ENCODE assay signal across 9 mouse cellular contexts in genomic region chr10:42631754-42632452, GRCm38 (mm10). TPM values are rescaled to one million over a fixed set of nuclear protein-coding genes. Genes with fewer than 3 reads are reported as not detected.
DNase-seq lines count a peak whose midpoint lies in the region; ATAC-seq and TF ChIP-seq lines count a peak whose summit lies in the region.
"Had no signal": no experiment of that assay in that cellular context is flagged by ENCODE, and none has a peak within 500 bp of the region (broad histone marks: within the 10 kb centered on the region; RNA-seq: fewer than 3 reads in every experiment).

No protein-coding gene starts in this region.

- ATAC-seq in heart, embryonic 11.5 days (replicated peaks; ENCODE audit: insufficient number of reproducible peaks, low FRiP score, low TSS enrichment) = no peak
- ATAC-seq in forebrain, embryonic 16.5 days = peak; percentile 26
- no peak for ATAC-seq in liver, postnatal 0 days

- 0 out of 2 replicates have a peak overlapping the region, but pooled peaks have one; percentile 16 for H3K9ac ChIP-seq in heart, embryonic 11.5 days (ENCODE audit: low read depth, low read length)
- H3K9ac ChIP-seq in ES-Bruce4 (ENCODE audit: low read depth, poor library complexity, severe bottlenecking) = no peak overlapping the region
- peak overlapping the region; percentile 48 for H3K9ac ChIP-seq in forebrain, embryonic 16.5 days (replicated peaks; ENCODE audit: low read depth, low read length)
- H3K9ac ChIP-seq in liver, postnatal 0 days (replicated peaks) = no peak overlapping the region

- H3K4me1 ChIP-seq in heart, embryonic 11.5 days (ENCODE audit: control insufficient read depth, insufficient read depth, low read length) = peaks cover 18% of the 10 kb centered on the region
- no peaks in the 10 kb centered on the region for H3K4me1 ChIP-seq in ES-Bruce4 (ENCODE audit: control insufficient read depth, insufficient read depth, low read length)
- H3K4me1 ChIP-seq in forebrain, embryonic 16.5 days (replicated peaks; ENCODE audit: control insufficient read depth, insufficient read depth, low read length) = peaks cover 56% of the 10 kb centered on the region
- H3K4me1 ChIP-seq in liver, postnatal 0 days (ENCODE audit: insufficient read depth) = peaks cover 11% of the 10 kb centered on the region

- WGBS in heart, embryonic 11.5 days (ENCODE audit: insufficient replicate concordance) = 1% methylated on average over 42 of the region's 42 CpGs
- WGBS in forebrain, embryonic 16.5 days = under 1% methylated on average over 42 of the region's 42 CpGs
- WGBS in liver, postnatal 0 days (ENCODE audit: insufficient replicate concordance) = 2% methylated on average over 37 of the region's 42 CpGs

- H3K36me3 ChIP-seq in heart, embryonic 11.5 days (ENCODE audit: control insufficient read depth, insufficient read depth, low read length) = no peaks in the 10 kb centered on the region
- H3K36me3 ChIP-seq in ES-Bruce4 (ENCODE audit: control insufficient read depth, insufficient read depth, low read length, poor library complexity, severe bottlenecking) = no peaks in the 10 kb centered on the region
- no peaks in the 10 kb centered on the region for H3K36me3 ChIP-seq in forebrain, embryonic 16.5 days (ENCODE audit: control insufficient read depth, insufficient read depth)
- no peaks in the 10 kb centered on the region for H3K36me3 ChIP-seq in liver, postnatal 0 days (replicated peaks; ENCODE audit: insufficient read depth, low read length)

- peak overlapping the region; percentile 65 for H3K4me2 ChIP-seq in heart, embryonic 11.5 days
- H3K4me2 ChIP-seq in forebrain, embryonic 16.5 days (ENCODE audit: low read length) = peak overlapping the region; percentile 73
- H3K4me2 ChIP-seq in liver, postnatal 0 days (ENCODE audit: low read depth, low read length) = peak overlapping the region; percentile 93

- peaks cover 99% of the 10 kb centered on the region for H3K27me3 ChIP-seq in heart, embryonic 11.5 days (ENCODE audit: control insufficient read depth, insufficient read depth, low read length)
- H3K27me3 ChIP-seq in ES-Bruce4 (ENCODE audit: control insufficient read depth, insufficient read depth, low read length, poor library complexity, severe bottlenecking) = peaks cover 17% of the 10 kb centered on the region
- 0 out of 2 replicates have a peak, but pooled peaks cover 2% of the 10 kb centered on the region for H3K27me3 ChIP-seq in forebrain, embryonic 16.5 days (replicated peaks; ENCODE audit: control insufficient read depth, insufficient read depth, low read length)
- H3K27me3 ChIP-seq in liver, postnatal 0 days (ENCODE audit: insufficient read depth, low read length) = peaks cover 89% of the 10 kb centered on the region

- no peak for TF ChIP-seq CTCF in ES-Bruce4 (IDR thresholded peaks at IDR 0.05; ENCODE audit: low read depth, low read length)
- TF ChIP-seq CTCF in liver, postnatal 0 days (IDR thresholded peaks at IDR 0.05; ENCODE audit: low read depth) = no peak

- H3K27ac ChIP-seq in heart, embryonic 11.5 days (ENCODE audit: low read depth, low read length) = no peak overlapping the region
- no peak overlapping the region for H3K27ac ChIP-seq in ES-Bruce4 (ENCODE audit: insufficient read depth, low read length)
- H3K27ac ChIP-seq in forebrain, embryonic 16.5 days (ENCODE audit: low read length) = peak overlapping the region; percentile 77
- H3K27ac ChIP-seq in liver, postnatal 0 days (ENCODE audit: low read depth) = no peak overlapping the region

- TF ChIP-seq EP300 in ES-Bruce4 (IDR thresholded peaks at IDR 0.05; ENCODE audit: insufficient read depth, low read depth, low read length) = no peak
- TF ChIP-seq EP300 in liver, postnatal 0 days (IDR thresholded peaks at IDR 0.05; ENCODE audit: low read depth) = no peak

- no peaks in the 10 kb centered on the region for H3K9me3 ChIP-seq in heart, embryonic 11.5 days (replicated peaks; ENCODE audit: control insufficient read depth, low read length)
- H3K9me3 ChIP-seq in ES-Bruce4 (replicated peaks; ENCODE audit: control insufficient read depth, insufficient read depth, low read length, poor library complexity, severe bottlenecking) = peaks cover 5% of the 10 kb centered on the region
- no peaks in the 10 kb centered on the region for H3K9me3 ChIP-seq in forebrain, embryonic 16.5 days (ENCODE audit: control insufficient read depth, low read length)
- no peaks in the 10 kb centered on the region for H3K9me3 ChIP-seq in liver, postnatal 0 days (ENCODE audit: low read length)

- no peak for DNase-seq in heart, adult 8-10 months (ENCODE audit: low spot score)
- no peak for DNase-seq in liver, postnatal 0 days
- no peak for DNase-seq in spleen, postnatal 14 days (ENCODE audit: low spot score in 2 of 2)
- no peak for DNase-seq in MN1 (ENCODE audit: low spot score)
- no peak for DNase-seq in spleen, postnatal 10 days (ENCODE audit: low spot score in 2 of 2)

- H3K4me3 ChIP-seq in heart, embryonic 11.5 days (ENCODE audit: low read depth, low read length) = peak overlapping the region; percentile 48
- H3K4me3 ChIP-seq in ES-Bruce4 (ENCODE audit: low read depth, low read length) = peak overlapping the region; percentile 8
- H3K4me3 ChIP-seq in forebrain, embryonic 16.5 days (replicated peaks; ENCODE audit: low read length) = peak overlapping the region; percentile 39
- peak overlapping the region; percentile 59 for H3K4me3 ChIP-seq in liver, postnatal 0 days (ENCODE audit: low read depth, low read length)

- no peak for TF ChIP-seq POLR2A in ES-Bruce4 (IDR thresholded peaks at IDR 0.05; ENCODE audit: insufficient read depth, low read length)

RNA-seq across cellular contexts. Expression of gene Ostm1, which starts 48.3 kb away (rescaled TPM):
- 27.1 and 28.2 TPM in 2 replicates for polyA plus RNA-seq in heart, embryonic 11.5 days (2014; fragmentation: Nextera tagmentation; extraction: Ambion mirVana)
- total RNA-seq in heart, adult 8-10 months (2022) = 10 to 100 TPM; 20.3 to 23.7 (median 21.8) TPM
- polyA plus RNA-seq in ES-Bruce4 (2011; ENCODE audit: insufficient read depth, insufficient read length, low read depth, missing spikeins) = 14.2 and 18.6 TPM in 2 replicates
- 44.9 and 49.3 TPM in 2 replicates for polyA plus RNA-seq in forebrain, embryonic 16.5 days (2015; fragmentation: Nextera tagmentation; extraction: Ambion mirVana)
- polyA plus RNA-seq in liver, postnatal 0 days (2015; fragmentation: Nextera tagmentation; extraction: Ambion mirVana) = 10.2 and 12.1 TPM in 2 replicates

RNA-seq across cellular contexts. Expression of gene Nr2e1, which starts 48.5 kb away (rescaled TPM):
- 0.06 TPM in 1 of 2 replicates, not detected in the other for polyA plus RNA-seq in heart, embryonic 11.5 days (2014; fragmentation: Nextera tagmentation; extraction: Ambion mirVana)
- not detected for total RNA-seq in heart, adult 8-10 months (2022)
- not detected in 2 replicates for polyA plus RNA-seq in ES-Bruce4 (2011; ENCODE audit: insufficient read depth, insufficient read length, low read depth, missing spikeins)
- polyA plus RNA-seq in forebrain, embryonic 16.5 days (2015; fragmentation: Nextera tagmentation; extraction: Ambion mirVana) = 31.2 and 33.8 TPM in 2 replicates
- not detected in 2 replicates for polyA plus RNA-seq in liver, postnatal 0 days (2015; fragmentation: Nextera tagmentation; extraction: Ambion mirVana)
- polyA plus RNA-seq: C2C12 had no signal

Comparison
In these comparisons a context has a peak if more than half of its experiments do, and no peak if none do; other contexts are left out.
1. H3K4me3 ChIP-seq: peak in every context shown above with its lines; median percentile 59 in liver, postnatal 0 days; 48 in heart, embryonic 11.5 days; 39 in forebrain, embryonic 16.5 days; 8 in ES-Bruce4.
2. H3K9ac ChIP-seq: peak in heart, embryonic 11.5 days (single experiment) and forebrain, embryonic 16.5 days (single experiment); none in ES-Bruce4 (single experiment) and liver, postnatal 0 days (single experiment).
3. RNA of gene Nr2e1, which starts 48.5 kb away (polyA plus RNA-seq): 31.2 to 33.8 TPM in forebrain, embryonic 16.5 days; 0.06 TPM in heart, embryonic 11.5 days, not detected in ES-Bruce4 and not detected in liver, postnatal 0 days; every median in the first group is over 10 times any median in the second.
4. Peak in every context shown above with its lines, with median percentiles within 50 percentile points of each other: H3K4me2 ChIP-seq.